Mouse (Mus musculus): ENCODE results near the gene Hydin. TPM values are rescaled to one million over a fixed set of nuclear protein-coding genes. Genes with fewer than 3 reads are reported as not detected.
A peak's percentile ranks its signal among the peaks of the same experiment; 100 is the strongest.
"Not testable (repeated sequence)": the region's sequence is repeated elsewhere in the genome, so short reads cannot be mapped to it uniquely, and the experiment has no call there.

Hydin gene
- total RNA-seq, 2 experiments from 2014 or later, result 0.46 to 0.64 TPM

DNA sequence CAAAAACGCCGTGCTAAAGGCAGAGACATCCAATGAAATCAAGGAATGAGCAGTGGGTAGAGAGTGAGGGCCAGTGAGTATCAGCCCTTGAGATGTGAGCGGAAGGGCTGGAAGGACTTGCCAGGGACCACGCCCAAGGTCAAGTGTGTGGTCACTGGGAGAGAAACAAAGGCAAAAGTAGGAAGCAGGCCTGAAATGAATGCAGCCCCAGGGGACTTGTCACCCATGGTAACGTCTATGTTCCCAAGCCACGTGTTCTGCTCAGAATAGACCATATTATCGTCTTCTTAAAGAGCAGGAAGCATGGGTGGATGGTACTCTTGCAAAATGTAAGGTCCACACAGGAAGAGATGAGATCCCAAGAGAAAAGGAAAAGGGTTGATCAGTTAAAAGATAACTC lies 253.0 kb downstream of the Hydin start:
- intact Hi-C loops (cut with DNase I), result no loop called here
- no peak for DNase-seq

- intact Hi-C loops (cut with DNase I), result no loop called here
- no peak for DNase-seq
Observed at GRCm38 (mm10) chr8:110521851-110522250, 255.1 kb downstream of the Hydin start.

- DNase-seq; intact Hi-C loops (cut with DNase I): not testable (repeated sequence)
Observed at GRCm38 (mm10) chr8:110522495-110522894, 255.7 kb downstream of the Hydin start.

DNA sequence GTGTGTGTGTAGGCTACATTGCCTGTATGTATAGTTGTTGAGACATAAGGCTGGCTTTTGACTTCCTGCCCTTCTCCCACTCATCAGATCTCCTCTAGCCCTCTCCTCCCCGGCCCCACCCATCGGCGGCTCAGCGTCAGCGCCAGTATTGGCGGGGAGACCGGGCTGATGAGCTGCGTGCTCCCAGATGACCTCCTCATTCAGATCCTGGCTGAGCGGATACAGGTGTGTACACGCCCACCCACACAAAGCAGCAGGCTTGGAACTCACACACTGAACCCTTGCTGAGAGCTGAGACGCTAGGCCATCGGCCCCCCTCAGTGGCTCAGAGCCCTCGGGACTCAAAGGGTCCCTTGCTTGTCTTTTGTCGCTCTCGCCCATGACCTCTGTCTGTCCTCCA lies 256.2 kb downstream of the Hydin start:
- intact Hi-C loops (cut with DNase I), result no loop called here
- DNase-seq, result no peak

- DNase-seq, result no peak
- intact Hi-C loops (cut with DNase I), result no loop called here
Observed at GRCm38 (mm10) chr8:110525229-110525628, 258.5 kb downstream of the Hydin start.

DNA sequence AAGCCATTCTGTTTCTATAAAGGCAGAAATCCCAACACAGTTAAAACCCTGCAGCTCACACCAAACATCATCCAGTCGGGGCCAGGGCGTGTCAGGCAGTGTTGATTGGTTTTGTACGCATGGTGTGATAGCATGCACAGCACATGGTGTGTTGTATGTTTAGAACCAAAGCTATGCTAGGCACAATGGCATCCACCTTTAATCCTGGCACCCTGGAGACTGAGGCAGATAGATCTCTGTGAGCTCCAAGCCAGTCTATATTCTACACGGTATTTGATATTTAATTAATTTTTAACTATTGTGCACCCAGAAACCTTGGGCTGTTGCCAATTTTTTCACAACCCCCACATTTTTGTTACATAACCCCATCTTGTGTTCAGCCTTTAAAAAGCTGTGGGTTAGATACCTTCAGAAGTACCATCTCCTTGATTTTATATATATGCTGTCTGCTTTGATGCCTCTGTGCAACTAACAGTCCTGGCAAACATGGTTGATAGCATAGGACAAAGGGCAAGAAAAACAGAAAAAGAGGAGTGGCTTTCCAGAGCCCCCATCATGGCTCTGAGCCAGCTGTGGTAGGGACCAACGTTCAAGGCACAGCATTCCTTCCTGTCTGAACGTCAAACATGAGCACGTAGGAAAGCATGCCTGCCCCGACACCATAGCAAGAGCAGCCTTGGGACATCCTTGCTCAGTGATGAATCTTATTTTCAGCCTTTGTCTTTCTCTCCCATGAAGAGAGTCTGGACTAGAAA lies 263.4 kb downstream of the Hydin start:
- no peak for DNase-seq
- intact Hi-C loops (cut with DNase I), result no loop called here

- intact Hi-C loops (cut with DNase I), result no loop called here
Observed at GRCm38 (mm10) chr8:110533781-110534180, 267.0 kb downstream of the Hydin start.

DNA sequence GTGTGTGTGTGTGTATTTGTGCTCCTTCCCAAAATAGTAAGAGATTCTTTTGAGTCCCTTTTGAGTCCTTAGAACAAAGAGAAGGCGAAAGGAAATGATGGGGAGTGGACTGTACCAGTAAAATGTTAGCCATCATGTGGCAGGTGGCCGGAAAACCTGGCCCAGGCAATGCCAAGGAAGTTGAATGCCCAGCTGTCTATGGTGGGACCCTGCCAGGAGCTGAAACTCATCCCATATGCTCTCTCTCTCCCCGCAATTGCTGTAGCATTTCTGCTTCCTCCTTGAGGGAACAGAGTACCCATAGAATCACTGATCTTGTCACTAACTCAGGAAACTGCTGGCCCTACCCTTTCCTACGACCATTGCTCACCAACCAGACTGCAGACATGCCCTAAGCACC lies 271.1 kb downstream of the Hydin start:
- DNase-seq, result peak; percentile 89
- intact Hi-C loops (cut with DNase I), result no loop called here

More at GRCm38 (mm10) chr8:110533781-110534180, 267.0 kb downstream of the Hydin start:
- no peak for DNase-seq

- intact Hi-C loops (cut with DNase I), result no loop called here
- DNase-seq, result no peak
Observed at GRCm38 (mm10) chr8:110550343-110550742, 283.6 kb downstream of the Hydin start.

- intact Hi-C loops (cut with DNase I); DNase-seq: not testable (repeated sequence)
Observed at GRCm38 (mm10) chr8:110552111-110552510, 285.3 kb downstream of the Hydin start.

DNA sequence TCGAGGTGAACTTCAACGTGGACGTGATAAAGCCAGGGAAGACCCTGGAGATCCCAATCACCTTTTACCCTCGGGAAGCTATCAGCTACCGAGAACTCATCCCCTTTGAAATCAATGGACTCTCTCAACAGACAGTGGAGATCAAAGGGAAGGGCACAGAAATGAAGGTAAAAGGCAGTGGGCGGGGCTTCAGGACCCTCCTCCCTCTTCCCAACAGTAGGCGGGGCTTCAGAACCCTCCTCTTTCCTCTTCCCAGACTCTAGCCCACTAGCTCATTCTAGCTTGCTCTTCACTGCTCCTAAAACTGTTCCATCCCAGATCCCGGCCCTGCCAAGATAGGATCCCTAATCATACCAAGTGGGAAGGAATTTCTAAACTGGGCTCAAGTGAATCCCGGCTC lies 325.9 kb downstream of the Hydin start:
- intact Hi-C loops (cut with DNase I), result no loop called here
- no peak for DNase-seq

GRCm38 (mm10) chr8:110594164-110594563 lies 327.4 kb downstream of the Hydin start:
- no peak for DNase-seq
- intact Hi-C loops (cut with DNase I), result no loop called here

GRCm38 (mm10) chr8:110604556-110604955 lies 337.8 kb downstream of the Hydin start:
- intact Hi-C loops (cut with DNase I), result no loop called here

GRCm38 (mm10) chr8:110605401-110606015 lies 338.7 kb downstream of the Hydin start:
- DNase-seq, result no peak
- intact Hi-C loops (cut with DNase I), result no loop called here

More at GRCm38 (mm10) chr8:110604556-110604955, 337.8 kb downstream of the Hydin start:
- DNase-seq, result peak; percentile 37

GRCm38 (mm10) chr8:110615730-110616129 lies 349.0 kb downstream of the Hydin start:
- DNase-seq, result no peak
- intact Hi-C loops (cut with DNase I), result loop anchor here (10.0 kb wide), 1 partner anchor 451 kb away; the partner anchor contains the start of gene Calb2

- intact Hi-C loops (cut with DNase I), result loop anchor here (10.0 kb wide), 1 partner anchor 453 kb away; the partner anchor contains the start of gene Calb2
- DNase-seq, result peak; percentile 34
Observed at GRCm38 (mm10) chr8:110617801-110618358, 351.1 kb downstream of the Hydin start.

DNA sequence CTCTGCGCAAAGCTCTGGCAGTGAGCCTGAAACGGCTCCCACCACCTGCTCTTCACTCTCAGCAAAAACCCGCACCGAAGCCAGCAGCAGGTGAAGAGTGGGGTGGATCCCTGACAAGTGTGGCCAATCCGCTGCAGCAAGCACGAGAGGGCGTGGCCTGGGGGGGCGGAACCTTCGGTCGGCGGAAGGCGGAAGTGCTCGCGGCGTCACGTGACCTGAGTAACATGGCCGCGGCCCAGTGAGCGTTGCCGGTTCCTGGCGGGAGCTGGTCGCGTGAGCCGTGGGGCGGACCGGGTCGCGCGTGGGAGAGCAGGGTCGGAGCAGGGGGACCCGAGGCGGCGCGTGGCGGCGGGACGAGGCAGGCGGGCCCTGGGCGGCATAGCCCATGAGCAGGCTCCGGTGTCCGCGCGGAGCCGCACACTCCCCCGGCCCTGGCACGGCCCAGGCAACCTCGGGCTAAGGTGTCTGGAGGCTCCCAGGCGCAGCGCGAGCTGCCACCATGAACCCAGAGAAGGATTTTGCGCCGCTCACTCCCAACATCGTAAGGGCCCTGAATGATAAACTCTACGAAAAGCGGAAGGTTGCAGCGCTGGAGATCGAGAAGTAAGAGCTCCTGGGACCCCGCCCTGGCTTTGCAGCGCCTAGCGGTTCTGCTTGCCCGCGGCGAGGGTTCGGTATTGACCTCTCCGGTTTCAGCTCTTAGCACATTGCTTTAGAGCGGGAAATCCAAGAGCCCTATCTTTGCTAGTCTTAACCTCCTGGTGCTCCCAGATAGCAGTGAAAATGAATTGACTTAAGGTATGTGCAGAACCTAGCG lies 351.8 kb downstream of the Hydin start, which contains the start of gene Vac14:
Gene Vac14, plus strand, starts transcription at position 195 of the 817 bp plus-strand sequence.
- DNase-seq, result peak; percentile 99
- intact Hi-C loops (cut with DNase I), result loop anchor here (10.0 kb wide), 1 partner anchor 454 kb away; the partner anchor contains the start of gene Calb2

DNA sequence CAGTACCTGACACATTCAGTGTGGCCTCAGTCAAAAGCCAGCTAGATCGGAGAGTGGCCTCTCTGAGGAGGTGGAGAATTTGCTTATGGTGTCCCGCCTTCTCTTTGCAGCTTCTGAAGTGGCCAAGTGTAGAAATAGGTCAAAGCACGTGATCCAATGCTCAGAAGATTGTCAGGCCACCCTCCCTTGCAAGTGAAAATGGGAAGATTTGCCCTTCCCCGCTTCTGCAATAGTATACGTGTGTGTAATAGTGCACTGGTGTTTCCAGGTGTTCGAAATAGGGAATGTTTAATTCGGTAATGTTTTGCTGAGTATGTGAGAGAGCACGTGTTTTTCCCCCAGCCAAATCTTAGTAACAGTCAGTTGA lies 352.4 kb downstream of the Hydin start:
- intact Hi-C loops (cut with DNase I), result loop anchor here (10.0 kb wide), 1 partner anchor 454 kb away; the partner anchor contains the start of gene Calb2

DNA sequence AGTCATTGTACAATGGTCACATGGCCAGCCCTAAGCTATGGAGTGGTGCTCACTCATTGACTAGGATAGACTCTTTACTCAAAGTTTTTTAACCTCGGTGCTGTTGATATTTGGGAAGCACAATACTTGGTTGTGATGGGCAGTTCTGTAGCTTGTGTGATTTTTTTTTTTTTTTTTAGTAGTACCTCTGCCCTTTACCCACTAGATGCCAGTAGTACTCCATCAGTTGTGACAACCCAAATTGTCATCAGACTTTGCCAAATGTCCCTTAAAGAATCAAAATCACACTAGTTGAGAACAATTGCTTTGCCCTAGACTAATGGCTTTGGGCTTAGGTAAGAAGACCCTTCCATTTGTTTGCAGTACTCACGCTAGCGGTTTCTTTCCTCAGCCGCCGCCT lies 353.1 kb downstream of the Hydin start:
- DNase-seq, result no peak
- intact Hi-C loops (cut with DNase I), result loop anchor here (10.0 kb wide), 1 partner anchor 455 kb away; the partner anchor contains the start of gene Calb2

More for the DNA sequence above, 352.4 kb downstream of the Hydin start:
- DNase-seq, result no peak

DNA sequence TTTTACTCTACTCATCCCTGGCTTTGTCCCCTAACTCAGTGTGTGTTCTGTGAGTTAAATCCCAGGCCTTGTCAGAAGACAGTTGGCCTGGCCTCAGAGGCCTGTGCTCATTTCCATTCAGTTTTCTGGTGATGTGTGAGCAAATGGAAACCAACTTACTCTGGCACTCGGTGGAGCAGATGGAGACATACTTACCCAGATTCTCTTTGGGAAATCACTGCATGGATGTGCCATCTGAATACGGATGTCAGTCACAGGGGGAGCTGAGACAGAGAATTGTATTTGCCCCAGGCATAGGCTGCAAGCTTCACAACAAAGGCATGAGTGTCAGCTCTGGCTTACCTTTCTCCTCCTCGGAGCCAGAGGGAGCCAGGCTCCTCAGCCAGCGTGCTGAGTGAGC lies 359.7 kb downstream of the Hydin start:
- intact Hi-C loops (cut with DNase I), result no loop called here
- DNase-seq, result no peak
